In genomic region chr9:50603189-50603997, GRCm38 (mm10) we compare ENCODE assay signal across 7 mouse cellular contexts. TPM values are rescaled to one million over a fixed set of nuclear protein-coding genes. Genes with fewer than 3 reads are reported as not detected.
DNase-seq lines count a peak whose midpoint lies in the region; ATAC-seq lines count a peak whose summit lies in the region.

Gene Sdhd (minus strand): TSS chr9:50603812.
Gene Timm8b (plus strand): TSS chr9:50603910.

- peaks cover 10% of the 10 kb centered on the region for H3K4me1 ChIP-seq in intestine, embryonic 15.5 days (replicated peaks)
- peaks cover 31% of the 10 kb centered on the region for H3K4me1 ChIP-seq in midbrain, embryonic 10.5 days

- under 1% methylated on average over 48 of the region's 48 CpGs for WGBS in intestine, embryonic 15.5 days
- under 1% methylated on average over 48 of the region's 48 CpGs for WGBS in midbrain, embryonic 10.5 days

- H3K4me3 ChIP-seq in intestine, embryonic 15.5 days (replicated peaks), result peak within 1 kb of the TSS; percentile 70
- peak within 1 kb of the TSS; percentile 92 for H3K4me3 ChIP-seq in midbrain, embryonic 10.5 days

- intact Hi-C loops in gastrocnemius, postnatal 36 days (cut with DNase I), result no loop called here
- intact Hi-C loops in left cerebral cortex, postnatal 25 days (cut with DNase I), result no loop called here

- DNase-seq in adrenal gland, adult 2 months, result peak; percentile 95
- DNase-seq in embryo, embryonic 11.5 days (ENCODE audit: low read depth, low spot score), result peak; percentile 91
- DNase-seq in gastrocnemius, postnatal 36 days, result peak; percentile 86 to 90
- DNase-seq in left cerebral cortex, postnatal 25 days (ENCODE audit: low spot score in 2 of 2), result peak; percentile 94 to 98
- DNase-seq in midbrain, embryonic 10.5 days (ENCODE audit: low spot score), result peak; percentile 95
- DNase-seq in right cerebral cortex, postnatal 4 days, result peak; percentile 87

- peak within 1 kb of the TSS; percentile 61 for H3K4me2 ChIP-seq in intestine, embryonic 15.5 days (replicated peaks)

- H3K27ac ChIP-seq in intestine, embryonic 15.5 days, result peak within 1 kb of the TSS; percentile 87
- H3K27ac ChIP-seq in midbrain, embryonic 10.5 days (replicated peaks), result peak within 1 kb of the TSS; percentile 94

- peak within 1 kb of the TSS; percentile 86 for H3K9ac ChIP-seq in intestine, embryonic 15.5 days

- peaks cover 12% of the 10 kb centered on the region for H3K36me3 ChIP-seq in intestine, embryonic 15.5 days
- peaks cover 55% of the 10 kb centered on the region for H3K36me3 ChIP-seq in midbrain, embryonic 10.5 days

- no peaks in the 10 kb centered on the region for H3K27me3 ChIP-seq in intestine, embryonic 15.5 days (replicated peaks)
- no peaks in the 10 kb centered on the region for H3K27me3 ChIP-seq in midbrain, embryonic 10.5 days (ENCODE audit: low read depth, poor library complexity, severe bottlenecking)

- H3K9me3 ChIP-seq in intestine, embryonic 15.5 days, result no peaks in the 10 kb centered on the region
- H3K9me3 ChIP-seq in midbrain, embryonic 10.5 days (replicated peaks), result no peaks in the 10 kb centered on the region

- ATAC-seq in intestine, embryonic 15.5 days, result peak; percentile 98

RNA-seq across cellular contexts. Expression of gene Sdhd, which starts in this region (rescaled TPM):
- total RNA-seq in adrenal gland, adult 2 months (2021), result 100 to 1,000 TPM; 249 to 334 TPM
- 248 and 267 TPM in 2 replicates for polyA plus RNA-seq in adrenal gland, adult 2 months (2012; rRNA removed)
- total RNA-seq in gastrocnemius, postnatal 36 days (2021), result 100 to 1,000 TPM; 313 to 336 TPM
- 544 and 560 TPM in 2 replicates for polyA plus RNA-seq in intestine, embryonic 15.5 days (2015; fragmentation: Nextera tagmentation; extraction: Ambion mirVana)
- 100 to 1,000 TPM; 111 TPM for total RNA-seq in left cerebral cortex, postnatal 25 days (2021)
- 309 and 339 TPM in 2 replicates for polyA plus RNA-seq in midbrain, embryonic 10.5 days (2016; fragmentation: Nextera tagmentation; extraction: Ambion mirVana)

RNA-seq across cellular contexts. Expression of gene Timm8b, which starts in this region (rescaled TPM):
- 100 to 1,000 TPM; 213 to 216 TPM for total RNA-seq in adrenal gland, adult 2 months (2021)
- 33.0 and 58.2 TPM in 2 replicates for polyA plus RNA-seq in adrenal gland, adult 2 months (2012; rRNA removed)
- total RNA-seq in gastrocnemius, postnatal 36 days (2021), result 100 to 1,000 TPM; 184 to 202 TPM
- polyA plus RNA-seq in intestine, embryonic 15.5 days (2015; fragmentation: Nextera tagmentation; extraction: Ambion mirVana), result 314 TPM in 2 replicates
- total RNA-seq in left cerebral cortex, postnatal 25 days (2021), result 100 to 1,000 TPM; 247 to 254 TPM
- 339 and 340 TPM in 2 replicates for polyA plus RNA-seq in midbrain, embryonic 10.5 days (2016; fragmentation: Nextera tagmentation; extraction: Ambion mirVana)

Comparison
In these comparisons a context has a peak if more than half of its experiments do, and no peak if none do; other contexts are left out.
1. Peak in every context shown above with its lines: DNase-seq, ATAC-seq, H3K4me3 ChIP-seq and H3K27ac ChIP-seq.